Mouse (Mus musculus) stomach, postnatal 0 days (tissue): ENCODE results near the gene Casq2.

Experiments
- CTCF ChIP-seq: IDR thresholded peaks from 2 replicates; pipeline ENCODE4 v1.5.1; 2016; ENCODE audit warnings: antibody characterized with exemption, low read depth, mild to moderate bottlenecking, moderate library complexity
- EP300 ChIP-seq: optimal IDR thresholded peaks from 2 replicates; pipeline ENCODE3; 2016; ENCODE audit warnings: antibody characterized with exemption

- TF ChIP-seq CTCF (peak; percentile 68), EP300 (no peak)
Measured at GRCm38 (mm10) chr3:102122046-102122445, 35.8 kb downstream of the Casq2 start.
